Mouse (Mus musculus) forebrain, embryonic 11.5 days (tissue): Measurements from ENCODE around the gene Rbm11. TPM values are rescaled to one million over a fixed set of nuclear protein-coding genes. Genes with fewer than 3 reads are reported as not detected.

ENCODE experiments used
- ATAC-seq: fragments of 200-750 bp; cut with Nextera tagmentation; replicated peaks from 2 replicates; pipeline ENCODE4 v1.8.0; 2017; ENCODE audit warnings: moderate TSS enrichment; ENCODE audit not compliant: low FRiP score
- DNase-seq: peaks from one replicate; pipeline ENCODE4 v3.0.0-alpha.2; 2017; ENCODE audit warnings: low spot score
- H3K27ac ChIP-seq: fragments of 300-500 bp; sonication (generic); 2 replicates; pipeline ENCODE4 v1.5.1; 2014; ENCODE audit warnings: low read depth, low read length
- H3K27me3 ChIP-seq: fragments of 300-500 bp; sonication (generic); 2 replicates; pipeline ENCODE4 v1.6.1; 2014; ENCODE audit warnings: mild to moderate bottlenecking, low read length, mixed read lengths; ENCODE audit not compliant: control insufficient read depth, insufficient read depth
- H3K36me3 ChIP-seq: fragments of 300-500 bp; sonication (generic); 2 replicates; pipeline ENCODE4 v1.6.1; 2014; ENCODE audit warnings: mild to moderate bottlenecking, low read length, moderate library complexity, mixed read lengths; ENCODE audit not compliant: control insufficient read depth, insufficient read depth
- H3K4me1 ChIP-seq: fragments of 300-500 bp; sonication (generic); replicated peaks from 2 replicates; pipeline ENCODE4 v1.6.1; 2014; ENCODE audit warnings: low read length, mixed read lengths; ENCODE audit not compliant: control insufficient read depth, insufficient read depth
- H3K4me2 ChIP-seq: fragments of 300-500 bp; sonication (generic); 2 replicates; pipeline ENCODE4 v1.6.1; 2014; ENCODE audit warnings: low read depth, mild to moderate bottlenecking, low read length, moderate library complexity, mixed read lengths; ENCODE audit not compliant: severe bottlenecking
- H3K4me3 ChIP-seq: fragments of 300-500 bp; sonication (generic); 2 replicates; pipeline ENCODE4 v1.5.1; 2014; ENCODE audit warnings: low read depth, low read length
- H3K9ac ChIP-seq: fragments of 300-500 bp; sonication (generic); 2 replicates; pipeline ENCODE4 v1.6.1; 2014; ENCODE audit warnings: low read length
- H3K9me3 ChIP-seq: fragments of 300-500 bp; sonication (generic); 2 replicates; pipeline ENCODE4 v1.6.1; 2016; ENCODE audit warnings: low read length, mixed read lengths; ENCODE audit not compliant: control insufficient read depth
- WGBS: fragments of 180-500 bp; shearing (Covaris S2); extraction: QIAGEN DNeasy Blood & Tissue Kit; methylation state at CpG from one replicate; pipeline ENCODE4 v1.1.7; 2014; 5-methylcytosine and 5-hydroxymethylcytosine counted together
- polyA plus RNA-seq: library from polyadenylated mRNA; unstranded; fragments of >200 nt; fragmentation: Nextera tagmentation; extraction: Ambion mirVana; gene quantifications from 2 replicates; pipeline ENCODE4 v1.2.1, GENCODE M21; 2014

Gene Rbm11
- polyA plus RNA-seq, 1 experiment from 2014 or later, result 0.52 TPM

GRCm38 (mm10) chr16:75612561-75612960 lies 19.9 kb downstream of the Rbm11 start:
- DNase-seq (no peak), ATAC-seq (no peak)

GRCm38 (mm10) chr16:75617651-75618349 lies 25.2 kb downstream of the Rbm11 start:
- Histone ChIP-seq H3K4me1 (no peaks in the 10 kb centered on the region), H3K36me3 (no peaks in the 10 kb centered on the region), H3K27ac (no peak overlapping the region), H3K27me3 (no peaks in the 10 kb centered on the region), H3K9ac (no peak overlapping the region), H3K4me2 (no peak overlapping the region), H3K4me3 (no peak overlapping the region), H3K9me3 (no peaks in the 10 kb centered on the region)
- 79% methylated on average over 2 of the region's 2 CpGs for WGBS
- ATAC-seq (peak; percentile 64), DNase-seq (no peak)

More at GRCm38 (mm10) chr16:75612561-75612960, 19.9 kb downstream of the Rbm11 start:
- Histone ChIP-seq H3K36me3 (no peaks in the 10 kb centered on the region), H3K9me3 (no peaks in the 10 kb centered on the region), H3K27me3 (no peaks in the 10 kb centered on the region), H3K4me2 (no peak overlapping the region), H3K4me1 (no peaks in the 10 kb centered on the region), H3K27ac (no peak overlapping the region), H3K9ac (no peak overlapping the region), H3K4me3 (no peak overlapping the region)

GRCm38 (mm10) chr16:75627862-75628261 lies 35.2 kb downstream of the Rbm11 start:
- Histone ChIP-seq H3K4me3 (no peak overlapping the region), H3K9ac (no peak overlapping the region), H3K27me3 (no peaks in the 10 kb centered on the region), H3K36me3 (no peaks in the 10 kb centered on the region), H3K4me2 (no peak overlapping the region), H3K4me1 (no peaks in the 10 kb centered on the region), H3K27ac (no peak overlapping the region), H3K9me3 (no peaks in the 10 kb centered on the region)
- WGBS, result 94% methylated on average over 2 of the region's 2 CpGs
- ATAC-seq (no peak), DNase-seq (no peak)

Other genes with a start within 250 kb of the Rbm11 start
- not detected in 2 replicates for gene Lipi, start 6.8 kb upstream of the Rbm11 start, polyA plus RNA-seq
- gene Hspa13, start 174.3 kb downstream of the Rbm11 start, polyA plus RNA-seq, result 35.4 and 37.0 TPM in 2 replicates